Mouse (Mus musculus) kidney, postnatal 10 days (tissue): Measurements from ENCODE around the gene Glis1.

Experiments
- DNase-seq: peaks from one replicate; pipeline ENCODE4 v3.0.0; 2021; ENCODE audit warnings: mixed read lengths

Glis1 gene

DNA sequence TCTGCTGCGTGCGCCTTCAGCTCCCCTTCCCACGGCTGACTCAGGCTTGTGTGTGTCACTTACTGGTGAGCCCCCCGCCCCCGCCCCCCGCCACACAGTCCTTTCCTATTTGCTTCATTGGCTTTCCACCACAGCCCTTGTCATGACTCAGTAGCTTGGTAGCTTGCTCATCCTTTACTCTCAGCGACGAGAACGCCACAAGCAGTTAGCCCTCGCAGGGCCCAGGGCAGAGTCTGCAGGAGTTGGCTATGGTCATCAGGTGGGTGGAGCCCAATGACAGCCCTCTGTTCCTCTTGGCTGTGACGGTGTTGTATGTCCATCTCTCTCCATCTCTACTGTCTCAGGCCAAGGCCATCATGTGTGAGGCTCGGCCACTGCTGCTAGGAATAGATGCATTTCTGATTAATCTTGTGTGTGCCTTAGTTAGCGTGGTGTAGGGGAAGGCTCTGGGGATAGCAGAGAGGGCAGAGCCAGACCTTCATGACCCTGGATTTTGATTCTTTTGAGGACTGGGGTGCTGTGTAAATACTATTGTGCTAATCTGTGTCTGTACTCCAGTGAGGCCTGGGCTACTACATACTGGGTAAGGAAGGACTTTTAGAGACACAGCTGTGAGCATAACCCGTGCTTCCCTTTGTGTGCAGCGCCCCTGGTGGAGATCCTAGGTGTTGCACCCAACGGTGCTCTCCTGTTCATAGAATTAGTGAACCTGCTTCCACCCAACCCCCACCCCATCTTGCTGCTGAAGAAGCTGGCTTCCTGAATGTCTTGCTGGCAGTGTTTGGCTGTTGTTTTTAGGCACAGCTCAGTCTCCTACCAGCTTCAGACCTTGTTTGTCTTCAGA is 19.0 kb downstream of the Glis1 start:
- peak; percentile 95 for DNase-seq

DNA sequence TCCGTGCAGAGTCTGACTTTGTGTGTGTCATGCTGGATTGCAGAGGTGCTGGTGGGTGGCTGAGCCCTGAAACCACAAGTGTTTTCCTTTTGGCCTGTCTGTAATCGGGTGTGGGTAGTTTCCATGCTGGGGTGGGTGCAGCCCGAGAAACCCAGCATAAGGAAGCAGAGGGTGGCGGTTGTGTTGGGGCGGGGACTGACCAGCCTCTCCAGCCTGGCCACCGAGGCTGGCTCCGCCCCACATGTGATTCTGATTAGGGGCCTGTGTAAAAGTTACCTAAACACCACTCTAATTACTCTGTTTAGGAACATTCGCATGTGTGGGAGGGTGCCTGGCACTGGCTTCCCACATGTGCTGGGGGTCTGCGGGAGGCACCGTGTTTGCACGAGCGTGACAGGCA is 23.2 kb downstream of the Glis1 start:
- no peak for DNase-seq

DNA sequence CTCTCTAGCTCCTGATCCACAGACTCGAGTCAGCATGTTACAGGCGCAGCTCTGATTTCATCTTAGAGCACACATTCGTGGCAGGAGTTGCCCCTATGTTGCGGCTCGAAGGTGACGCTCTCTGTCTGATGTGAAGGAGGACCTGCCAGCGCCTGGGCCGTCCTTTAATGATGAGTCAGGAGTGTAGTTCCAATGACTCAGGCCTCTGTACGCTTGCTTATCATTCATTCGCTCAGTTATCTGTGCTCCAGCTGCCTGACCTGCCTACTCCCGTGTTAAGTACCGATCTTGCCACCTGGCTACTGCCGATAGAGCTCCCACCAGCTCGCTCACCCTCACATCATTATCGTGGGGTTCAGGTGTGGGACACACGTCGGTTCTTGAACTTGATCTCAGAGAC is 24.5 kb downstream of the Glis1 start:
- DNase-seq = no peak

DNA sequence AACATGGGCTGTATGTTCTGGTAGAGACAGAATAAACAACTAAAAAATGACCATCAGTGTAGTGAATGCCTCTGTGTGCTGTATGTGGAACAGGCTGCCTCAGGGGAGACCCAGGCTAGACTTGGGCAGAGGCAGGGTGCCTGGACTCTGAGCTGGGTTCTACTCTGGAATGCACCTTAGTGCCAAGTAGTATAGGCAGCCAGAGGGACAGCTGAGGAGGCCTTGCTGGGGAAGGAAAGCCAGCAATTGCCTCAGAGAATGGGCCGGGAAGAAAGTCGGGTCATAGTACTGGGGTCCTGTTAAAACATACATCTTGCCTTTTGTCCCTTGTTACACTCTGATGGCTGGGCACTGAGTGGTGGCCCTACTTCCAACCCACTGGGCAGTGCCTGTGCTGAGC is 25.1 kb downstream of the Glis1 start:
- no peak for DNase-seq

DNA sequence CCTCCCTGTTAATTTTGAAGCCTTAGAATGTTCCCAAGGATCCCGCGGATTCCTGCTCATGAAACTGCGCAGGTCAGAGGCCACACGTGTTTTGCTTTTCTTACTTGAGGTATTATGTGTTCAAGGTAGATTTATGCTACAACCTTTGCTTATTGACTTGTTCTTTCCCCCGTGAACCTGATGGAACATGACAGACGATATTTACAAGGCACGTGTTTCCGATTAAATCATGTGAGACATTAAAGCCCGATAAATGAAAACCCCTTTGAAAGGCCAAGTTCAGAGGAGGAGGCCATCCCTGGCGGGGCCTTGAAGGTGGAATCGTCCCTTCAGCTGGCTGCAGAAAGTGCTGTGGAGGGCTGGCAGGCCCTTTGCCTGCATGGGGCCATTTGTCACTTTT is 26.1 kb downstream of the Glis1 start:
- DNase-seq = no peak

DNA sequence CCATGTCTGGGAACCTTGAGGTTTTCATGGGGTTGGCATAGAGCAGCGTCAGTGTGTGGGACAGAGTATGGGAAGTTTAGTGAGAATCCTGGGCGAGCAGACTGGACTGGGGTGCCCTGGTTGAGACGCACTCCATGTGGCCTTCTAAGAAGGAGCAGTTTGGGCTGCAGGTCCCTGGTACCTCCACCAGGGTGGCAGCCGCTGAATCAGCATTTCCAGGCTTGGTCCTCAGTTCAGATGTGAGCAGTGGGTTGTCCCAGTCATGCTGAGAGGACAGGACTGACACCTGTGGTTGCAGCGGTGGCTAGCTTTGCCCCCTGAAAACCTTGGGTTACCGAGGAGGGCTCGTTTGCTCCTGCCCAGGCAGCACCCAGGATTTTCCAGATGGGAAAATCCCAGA is 33.4 kb downstream of the Glis1 start:
- DNase-seq = no peak

DNA sequence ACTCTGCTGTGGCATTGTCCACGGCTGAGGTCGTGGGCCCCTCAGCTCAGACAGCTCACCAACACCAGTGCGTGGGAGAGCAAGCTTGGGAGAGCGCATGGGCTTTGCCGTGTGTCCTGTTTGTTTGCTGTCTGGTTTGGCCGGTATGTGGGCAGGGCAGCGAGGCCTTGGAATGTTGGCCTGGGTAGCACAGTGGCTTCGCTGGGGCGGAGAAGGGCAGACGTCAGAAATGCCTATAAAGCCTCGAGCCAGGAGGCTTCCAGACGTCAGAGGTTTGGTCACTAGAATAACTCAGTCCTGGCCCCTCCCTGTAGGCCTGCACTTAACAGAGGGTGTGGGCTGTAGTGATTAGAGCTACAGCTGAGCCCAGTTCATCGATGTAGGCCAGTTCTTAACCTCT is 33.9 kb downstream of the Glis1 start:
- DNase-seq = peak; percentile 63

DNA sequence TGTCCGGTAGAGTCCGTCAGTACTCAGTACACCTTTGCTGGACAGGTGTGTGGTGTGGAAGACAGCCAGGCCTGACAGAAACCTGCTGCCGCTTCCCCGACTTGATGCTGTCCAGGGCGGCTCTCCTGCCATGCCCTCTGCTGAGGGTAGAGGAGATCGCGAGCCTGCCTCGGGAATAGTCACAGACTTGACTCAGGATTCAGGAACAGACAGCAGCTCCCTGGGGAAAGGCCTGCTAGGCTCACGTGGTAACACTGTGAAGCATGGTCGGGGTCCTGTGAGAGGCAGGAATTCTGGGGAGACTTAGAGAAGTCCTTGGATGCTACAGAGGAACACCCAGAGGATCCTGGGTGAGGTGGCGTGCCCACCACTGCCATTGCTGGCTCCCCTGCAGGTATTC is 34.4 kb downstream of the Glis1 start:
- no peak for DNase-seq

DNA sequence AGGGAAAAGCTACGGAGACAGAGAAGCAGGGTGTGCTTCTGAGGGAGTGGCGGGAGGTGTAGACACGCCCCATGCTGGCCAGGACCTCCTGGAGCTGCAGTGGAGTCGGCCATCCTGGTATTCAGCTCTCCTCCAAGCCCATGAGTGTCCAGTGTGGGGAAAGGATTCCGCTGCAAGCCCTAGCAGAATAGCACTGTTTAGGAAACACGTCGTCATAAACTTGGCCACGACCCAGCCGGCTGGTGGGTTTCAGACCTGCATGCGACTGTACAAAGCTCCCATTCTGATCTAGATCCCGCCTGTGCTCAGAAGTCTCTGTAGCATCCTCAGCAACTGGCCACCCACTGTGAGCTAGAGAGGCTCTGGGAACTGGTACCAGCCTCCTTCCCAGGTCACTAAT is 41.9 kb downstream of the Glis1 start:
- no peak for DNase-seq

DNA sequence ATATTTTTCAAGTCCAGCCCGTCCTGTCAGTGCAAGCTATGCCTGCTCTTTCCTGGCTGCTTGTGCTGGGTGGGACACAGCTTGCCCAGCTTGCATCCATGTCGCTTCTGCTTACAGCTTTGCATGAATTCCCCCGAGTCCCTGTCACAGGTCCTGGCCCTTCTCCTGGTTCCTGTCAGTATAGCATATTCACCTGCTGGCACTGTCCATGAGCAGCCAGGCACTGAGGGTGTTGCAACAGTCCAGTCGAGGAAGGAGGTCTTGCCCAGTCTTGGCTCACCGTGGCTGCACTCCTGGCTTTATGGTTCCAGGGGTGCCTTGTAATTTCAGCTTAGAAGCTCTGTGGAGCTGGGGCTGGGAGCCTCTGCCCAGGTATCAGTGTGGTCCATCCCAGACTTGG is 44.6 kb downstream of the Glis1 start:
- no peak for DNase-seq

DNA sequence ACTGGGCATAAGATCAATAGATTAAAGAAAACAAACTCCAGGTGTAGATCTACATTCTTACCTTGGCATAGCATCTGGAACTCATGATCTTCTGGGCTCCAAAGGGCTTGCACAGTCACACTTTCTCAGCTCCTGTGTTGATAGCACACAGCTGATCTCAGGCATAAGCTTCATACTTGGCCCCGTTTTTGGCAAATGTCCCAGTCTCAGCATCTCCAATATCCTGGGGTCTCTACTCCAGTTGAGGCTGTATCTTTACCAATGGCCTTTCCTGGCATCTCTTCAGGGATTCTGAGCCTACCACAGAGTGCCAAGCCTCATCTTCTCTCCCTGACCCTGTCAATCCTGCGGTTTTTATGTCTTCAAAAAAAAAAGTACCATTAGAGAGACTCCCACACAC is 48.1 kb downstream of the Glis1 start:
- DNase-seq = no peak

DNA sequence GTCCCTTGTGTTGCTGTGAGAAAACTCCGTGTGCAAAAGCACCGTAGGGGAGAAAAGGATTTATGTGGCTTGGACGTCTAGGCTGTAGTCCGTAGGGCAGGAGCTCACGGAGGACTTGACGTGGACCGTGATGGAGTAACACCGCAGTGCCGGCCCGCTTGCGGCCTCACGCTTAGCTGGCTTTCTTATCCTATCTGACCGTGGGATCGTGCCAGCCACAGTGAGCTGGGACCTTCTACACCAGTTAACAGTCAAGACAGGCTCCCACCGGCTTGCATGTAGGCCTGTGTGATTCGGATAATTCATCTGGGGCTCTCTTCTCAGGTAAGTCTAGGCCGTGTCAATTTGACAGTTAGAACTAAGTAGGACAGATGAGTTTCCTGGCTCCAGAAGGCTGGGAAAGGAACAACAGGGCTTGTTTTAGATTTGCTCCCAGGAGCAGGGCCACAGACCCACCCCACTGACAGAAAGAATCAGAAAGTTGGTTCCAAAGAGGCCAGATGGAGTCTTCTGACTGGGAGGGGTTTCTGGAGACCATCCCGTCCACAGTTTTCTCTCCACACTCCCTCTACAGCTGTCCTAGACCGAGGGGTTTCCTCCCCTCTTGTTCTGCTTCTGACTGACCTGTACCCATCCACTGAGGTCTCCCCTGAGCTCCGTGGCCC is 49.3 kb downstream of the Glis1 start:
- DNase-seq = no peak

DNA sequence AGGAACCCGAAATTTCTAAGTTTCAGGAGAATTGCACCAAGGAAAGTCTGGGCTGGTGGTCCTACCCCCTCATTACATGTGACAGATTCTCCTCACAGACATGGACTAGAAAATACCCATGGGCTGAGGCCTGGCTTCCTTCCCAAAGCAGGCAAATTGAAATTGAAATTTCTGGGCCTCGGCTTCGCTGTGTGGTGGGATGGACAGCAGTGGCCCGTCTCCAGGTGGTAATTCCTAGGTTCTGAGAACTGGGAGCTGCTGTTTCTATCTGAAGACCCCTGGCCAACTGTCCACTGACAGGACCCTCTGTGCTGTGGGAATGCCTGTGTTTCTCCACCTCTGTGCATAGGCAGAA is 49.8 kb downstream of the Glis1 start:
- DNase-seq = no peak

DNA sequence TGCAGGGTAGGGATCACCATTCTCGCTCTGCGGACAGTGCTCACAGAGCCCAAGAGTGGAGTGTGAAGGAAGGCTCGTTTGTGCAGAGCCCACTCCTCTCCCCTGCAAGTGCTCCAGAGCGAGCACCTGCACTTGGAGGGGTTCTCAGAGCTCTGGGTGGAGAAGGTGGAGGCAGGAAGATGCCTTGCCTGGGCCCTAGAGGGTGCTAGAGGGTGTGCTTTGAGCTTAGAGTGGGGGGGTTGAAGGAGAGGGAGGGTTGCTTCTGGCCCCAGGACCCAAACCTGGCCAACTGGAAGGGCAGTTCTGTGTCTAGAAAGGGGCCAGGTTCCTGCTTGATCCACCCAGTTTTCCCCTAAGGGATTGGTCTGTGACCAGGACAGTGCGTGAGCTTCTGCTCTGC is 51.5 kb downstream of the Glis1 start:
- peak; percentile 28 for DNase-seq

DNA sequence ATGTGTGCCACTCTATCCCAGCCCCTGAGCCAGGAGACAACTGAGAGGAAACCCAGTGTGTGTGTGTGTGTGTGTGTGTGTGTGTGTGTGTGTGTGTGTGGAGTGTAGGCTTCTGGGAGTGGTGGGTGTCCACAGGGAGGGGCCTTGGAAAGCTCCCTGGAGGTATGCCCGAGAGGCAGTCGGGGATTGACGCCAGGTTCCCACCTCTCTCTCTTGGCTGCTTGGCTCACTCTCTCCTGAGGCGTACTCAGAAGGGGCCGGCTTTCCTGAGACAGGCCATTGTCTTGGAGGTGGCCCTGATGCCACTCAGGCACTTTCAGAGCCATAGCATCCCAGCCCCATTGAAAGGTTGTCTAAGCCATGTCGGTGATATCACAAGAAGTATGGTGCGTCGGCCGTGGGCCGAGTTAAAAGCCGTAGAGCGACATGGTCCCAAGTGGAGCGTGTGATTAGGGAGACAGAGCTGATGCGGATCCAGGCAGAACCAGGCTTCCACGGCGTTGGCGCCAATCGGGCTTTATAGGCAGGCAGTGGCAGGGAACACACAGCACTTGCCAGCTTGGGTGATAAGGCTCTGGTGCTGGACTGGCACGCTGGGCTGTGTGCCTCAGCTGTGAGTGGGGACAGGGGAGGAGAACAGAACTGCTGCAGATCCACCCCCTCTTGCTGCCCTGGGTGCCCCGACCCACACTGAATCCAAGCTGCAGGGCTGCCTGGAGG is 54.9 kb downstream of the Glis1 start:
- DNase-seq = no peak

DNA sequence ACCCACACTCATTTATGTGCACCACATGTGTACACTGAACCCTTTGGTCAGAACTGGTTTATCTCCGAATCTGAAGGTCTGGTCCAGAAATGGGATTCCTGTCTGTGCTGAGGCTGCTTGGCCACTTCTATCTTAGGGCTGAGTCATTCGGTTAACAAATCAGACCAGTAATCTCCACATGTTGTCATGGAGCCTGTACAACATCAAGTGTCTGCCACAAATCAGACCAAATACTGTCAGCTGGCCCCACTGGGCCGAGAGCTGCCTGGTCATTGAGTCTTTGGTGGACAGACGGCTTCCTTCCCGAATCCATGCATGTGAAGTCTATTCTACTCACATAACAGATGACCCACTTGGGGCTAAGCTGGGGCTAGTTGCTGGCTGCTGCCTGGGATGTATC is 58.6 kb downstream of the Glis1 start:
- no peak for DNase-seq

DNA sequence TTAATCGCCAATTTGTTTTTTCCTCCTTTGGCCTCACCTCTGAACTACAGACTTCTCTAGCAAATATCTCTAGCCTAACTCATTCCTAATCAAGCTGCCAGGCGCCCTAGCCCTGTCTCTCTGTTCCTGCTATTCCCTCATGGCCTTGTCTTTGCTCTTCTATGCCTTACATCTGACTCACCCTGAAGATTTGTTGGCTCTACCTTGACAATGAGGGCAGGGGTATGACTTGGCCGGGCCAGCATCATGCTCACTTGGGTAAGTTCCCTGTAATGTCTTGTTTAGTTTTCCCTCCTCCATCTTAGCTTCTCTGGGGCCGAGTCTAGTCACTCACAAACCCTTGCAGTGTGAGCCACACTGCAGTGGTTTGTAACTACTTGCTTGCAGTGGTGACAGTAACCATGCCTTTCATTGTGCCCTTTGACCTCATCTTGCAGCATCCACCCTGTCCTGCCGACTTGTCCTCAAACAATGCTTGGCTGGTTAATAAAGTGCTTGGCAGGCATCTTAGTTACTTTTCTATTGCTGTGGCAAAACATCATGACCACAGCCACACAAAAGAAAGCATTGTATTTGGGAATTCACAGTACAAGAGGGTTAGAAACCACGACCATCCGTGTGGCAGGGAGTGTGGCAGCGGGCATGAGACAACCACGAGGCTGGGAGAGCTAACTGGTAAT is 61.5 kb downstream of the Glis1 start:
- no peak for DNase-seq

DNA sequence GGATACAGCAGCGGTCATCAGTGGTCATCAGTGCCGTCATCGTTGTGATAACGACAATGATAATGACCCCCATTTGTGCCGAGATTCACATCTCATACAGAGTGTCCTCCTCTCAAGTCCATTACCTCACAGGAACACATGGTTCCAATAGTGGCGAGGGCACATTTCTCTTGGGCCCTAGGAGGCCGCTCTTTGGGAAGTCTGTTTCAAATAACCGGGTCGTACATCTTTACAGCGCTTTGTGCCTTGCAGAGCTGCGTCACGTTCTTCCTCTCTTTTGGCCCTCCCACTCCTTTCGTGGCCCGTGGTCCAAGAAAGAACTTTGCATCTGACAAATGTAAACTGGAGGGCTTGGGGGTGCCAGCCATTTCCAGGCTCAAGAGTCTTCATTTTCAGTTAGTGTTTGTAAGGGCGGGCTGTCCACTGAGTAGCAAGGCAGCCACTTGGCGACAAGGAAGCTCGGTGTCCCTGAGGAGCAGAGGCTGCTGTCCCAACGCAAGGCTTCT is 63.1 kb downstream of the Glis1 start:
- no peak for DNase-seq

DNA sequence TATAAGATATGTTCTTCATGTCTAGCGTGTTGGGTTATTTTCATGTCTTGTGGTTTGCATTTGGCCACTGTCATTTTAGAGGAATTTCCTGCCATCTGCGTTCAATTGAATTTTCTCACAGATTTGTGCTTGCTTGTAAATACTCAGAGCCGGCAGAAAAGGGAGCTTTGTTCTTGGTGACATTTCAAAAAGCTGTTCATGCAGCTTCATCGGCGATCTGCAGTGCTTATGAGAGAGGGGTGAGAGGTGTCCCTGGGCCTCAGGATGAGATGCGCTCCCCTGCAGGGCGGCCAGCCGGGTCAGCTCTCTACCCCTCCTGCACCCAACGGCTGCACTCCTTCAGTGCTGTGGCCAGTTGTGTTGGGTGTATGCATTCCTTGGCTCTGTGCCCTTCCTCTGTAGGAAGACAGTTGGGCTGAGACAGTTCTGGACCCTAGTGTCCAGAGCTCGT is 68.2 kb downstream of the Glis1 start:
- peak; percentile 61 for DNase-seq

DNA sequence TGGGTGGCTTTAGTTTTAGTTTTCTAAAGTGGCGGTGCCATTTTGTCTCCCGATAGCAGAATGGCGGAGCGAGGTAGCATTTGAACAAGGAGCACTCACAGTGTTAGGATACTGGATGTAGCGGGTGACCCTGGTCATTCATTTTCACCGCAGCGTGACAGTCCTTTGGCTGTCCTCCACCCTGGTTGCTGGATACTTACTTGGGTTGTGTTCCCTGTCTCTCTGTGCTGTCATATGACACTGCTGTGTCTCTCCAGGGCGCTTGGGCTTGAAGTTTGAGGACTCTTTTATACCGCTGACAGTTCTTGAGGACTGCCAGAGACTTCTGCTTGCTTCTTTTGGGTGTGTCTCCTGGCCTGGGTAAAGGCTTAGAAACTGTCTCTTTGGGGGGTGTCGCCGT is 80.6 kb downstream of the Glis1 start:
- DNase-seq = no peak

DNA sequence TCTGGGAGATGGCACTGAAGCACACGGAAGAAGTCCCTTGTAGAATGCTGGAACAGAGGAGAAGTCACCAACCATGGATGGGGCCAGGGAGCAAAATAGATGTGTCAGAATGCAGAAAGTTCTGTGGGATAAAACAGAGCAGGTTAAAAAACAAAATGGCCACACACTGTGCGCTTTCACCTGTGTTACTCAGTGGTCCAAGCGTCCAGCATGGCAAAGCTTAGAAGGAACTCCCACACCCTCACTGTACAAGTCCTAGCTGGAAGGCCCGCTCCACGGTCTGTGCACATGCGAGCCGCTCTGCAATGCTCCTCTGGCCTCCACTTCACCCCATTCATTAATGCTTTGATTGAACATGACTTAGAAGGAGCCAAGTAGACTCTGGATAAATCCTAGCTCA is 81.2 kb downstream of the Glis1 start:
- peak; percentile 9 for DNase-seq

DNA sequence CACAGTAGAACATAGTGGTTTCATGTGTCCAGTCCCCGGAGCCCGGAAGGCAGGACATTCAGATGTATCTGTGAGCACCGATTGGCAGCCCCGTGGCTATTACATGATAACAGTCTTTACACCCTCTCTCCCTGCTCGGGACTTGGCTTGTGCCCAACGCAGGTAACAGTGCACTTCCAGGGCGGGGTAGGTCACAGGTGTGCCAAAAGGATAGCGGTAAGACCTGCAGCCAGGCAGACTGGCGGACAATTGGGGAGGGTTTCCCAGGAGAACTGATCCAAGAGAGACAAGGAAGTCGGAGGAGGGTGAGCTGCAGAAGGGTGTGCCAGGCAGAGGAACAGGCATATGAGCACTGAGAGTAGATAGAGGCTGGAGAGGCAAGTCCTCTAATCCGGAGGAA is 84.4 kb downstream of the Glis1 start:
- DNase-seq = peak; percentile 6

DNA sequence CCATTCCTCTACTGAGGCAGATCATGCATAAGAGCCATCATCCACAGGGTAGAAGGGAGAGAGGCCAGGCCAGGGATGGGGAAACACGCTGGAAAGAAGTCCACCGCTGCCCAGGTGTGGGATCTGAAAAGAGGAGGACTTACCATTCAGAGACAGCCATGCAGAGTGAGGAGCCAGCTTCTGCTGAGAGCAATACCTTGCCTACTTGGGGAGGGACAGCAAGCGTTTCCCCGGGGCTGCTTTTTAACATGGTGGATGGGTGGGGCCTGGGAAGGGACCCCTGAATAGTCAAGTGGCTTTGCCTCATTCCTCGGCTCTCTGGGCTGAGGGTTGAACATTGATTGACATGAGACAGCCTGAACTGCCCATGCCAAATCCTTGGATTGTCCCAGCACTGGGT is 85.7 kb downstream of the Glis1 start:
- peak; percentile 2 for DNase-seq
